Mouse (Mus musculus) forebrain, postnatal 0 days (tissue): Measurements from ENCODE around the gene Xylt1. TPM values are rescaled to one million over a fixed set of nuclear protein-coding genes. Genes with fewer than 3 reads are reported as not detected.

Source experiments
- ATAC-seq: fragments of 200-750 bp; cut with Nextera tagmentation; 2 replicates; pipeline ENCODE4 v1.8.0; 2017; ENCODE audit warnings: mild to moderate bottlenecking, moderate library complexity
- DNase-seq: peaks from one replicate; pipeline ENCODE4 v3.0.0-alpha.2; 2015
- H3K27ac ChIP-seq: fragments of 300-500 bp; sonication (generic); 2 replicates; pipeline ENCODE4 v1.5.1; 2014; ENCODE audit warnings: low read depth, mild to moderate bottlenecking, antibody characterized with exemption, low read length, moderate library complexity, mixed read lengths
- H3K27me3 ChIP-seq: fragments of 300-500 bp; sonication (generic); 2 replicates; pipeline ENCODE4 v1.6.1; 2014; ENCODE audit warnings: mild to moderate bottlenecking, low read length, mixed read lengths; ENCODE audit not compliant: insufficient read depth
- H3K36me3 ChIP-seq: fragments of 300-500 bp; sonication (generic); 2 replicates; pipeline ENCODE4 v1.6.1; 2014; ENCODE audit warnings: mild to moderate bottlenecking, moderate library complexity; ENCODE audit not compliant: insufficient read depth
- H3K4me1 ChIP-seq: fragments of 300-500 bp; sonication (generic); 2 replicates; pipeline ENCODE4 v1.6.1; 2014; ENCODE audit warnings: antibody characterized with exemption; ENCODE audit not compliant: insufficient read depth
- H3K4me2 ChIP-seq: fragments of 300-500 bp; sonication (generic); 2 replicates; pipeline ENCODE4 v1.6.1; 2014; ENCODE audit warnings: low read depth, mild to moderate bottlenecking, moderate library complexity
- H3K4me3 ChIP-seq: fragments of 300-500 bp; sonication (generic); 2 replicates; pipeline ENCODE4 v1.5.1; 2014; ENCODE audit warnings: low read depth, low read length, mixed read lengths
- H3K9ac ChIP-seq: fragments of 300-500 bp; sonication (generic); 2 replicates; pipeline ENCODE4 v1.6.1; 2014; ENCODE audit warnings: mild to moderate bottlenecking
- H3K9me3 ChIP-seq: fragments of 300-500 bp; sonication (generic); 2 replicates; pipeline ENCODE4 v1.6.1; 2016; ENCODE audit warnings: low read length
- CTCF ChIP-seq: sonication (generic); IDR thresholded peaks from 2 replicates; pipeline ENCODE4 v1.5.1; 2016; ENCODE audit warnings: antibody characterized with exemption, control low read depth, low read depth
- WGBS: fragments of 180-500 bp; shearing (Covaris S2); extraction: QIAGEN DNeasy Blood & Tissue Kit; methylation state at CpG from one replicate; pipeline ENCODE4 v1.1.7; 2014; 5-methylcytosine and 5-hydroxymethylcytosine counted together
- polyA plus RNA-seq: library from polyadenylated mRNA; unstranded; fragments of >200 nt; fragmentation: Nextera tagmentation; extraction: Ambion mirVana; gene quantifications from 2 replicates; pipeline ENCODE4 v1.2.1, GENCODE M21; 2015
- total RNA-seq: library from RNA; depleted of rRNA; stranded (reverse); fragments of >200 nt; gene quantifications from 2 replicates; pipeline ENCODE4 v1.2.3, GENCODE M21; 2014

Xylt1 gene
- total and polyA plus RNA-seq, 2 experiments from 2014 or later: 2.6 to 14.0 TPM

- DNase-seq (no peak), ATAC-seq (no peak)
- no peaks in the 10 kb centered on the region for H3K27me3 ChIP-seq
- H3K27ac ChIP-seq: no peak overlapping the region
- peaks cover 11% of the 10 kb centered on the region for H3K4me1 ChIP-seq
- no peaks in the 10 kb centered on the region for H3K36me3 ChIP-seq
- no peak overlapping the region for H3K4me3 ChIP-seq
- no peak overlapping the region for H3K9ac ChIP-seq
- TF ChIP-seq CTCF: no peak
- 64% methylated on average over 5 of the region's 5 CpGs for WGBS
- H3K4me2 ChIP-seq: no peak overlapping the region
- no peaks in the 10 kb centered on the region for H3K9me3 ChIP-seq
Observed at GRCm38 (mm10) chr7:117614851-117615250, 234.1 kb downstream of the Xylt1 start.

- ATAC-seq: no peak
- Histone ChIP-seq H3K4me1 (peaks cover 11% of the 10 kb centered on the region), H3K4me2 (no peak overlapping the region), H3K27ac (no peak overlapping the region), H3K36me3 (no peaks in the 10 kb centered on the region), H3K9me3 (no peaks in the 10 kb centered on the region), H3K27me3 (no peaks in the 10 kb centered on the region), H3K4me3 (no peak overlapping the region), H3K9ac (no peak overlapping the region)
- WGBS: 69% methylated on average over 5 of the region's 5 CpGs
- no peak for TF ChIP-seq CTCF
- no peak for DNase-seq
Observed at GRCm38 (mm10) chr7:117616277-117616676, 235.5 kb downstream of the Xylt1 start.

- H3K4me1 ChIP-seq: peaks cover 11% of the 10 kb centered on the region; the same call in 1 of the 2 replicates
- no peak overlapping the region for H3K27ac ChIP-seq
- 24% methylated on average over 4 of the region's 4 CpGs for WGBS
- TF ChIP-seq CTCF: no peak
- peak; percentile 81 for ATAC-seq
- no peaks in the 10 kb centered on the region for H3K36me3 ChIP-seq
- no peaks in the 10 kb centered on the region for H3K27me3 ChIP-seq
- DNase-seq: peak; percentile 35
- H3K4me3 ChIP-seq: no peak overlapping the region
- no peak overlapping the region for H3K4me2 ChIP-seq
- H3K9me3 ChIP-seq: no peaks in the 10 kb centered on the region
- no peak overlapping the region for H3K9ac ChIP-seq
Observed at GRCm38 (mm10) chr7:117618715-117619150, 238.0 kb downstream of the Xylt1 start.

DNA sequence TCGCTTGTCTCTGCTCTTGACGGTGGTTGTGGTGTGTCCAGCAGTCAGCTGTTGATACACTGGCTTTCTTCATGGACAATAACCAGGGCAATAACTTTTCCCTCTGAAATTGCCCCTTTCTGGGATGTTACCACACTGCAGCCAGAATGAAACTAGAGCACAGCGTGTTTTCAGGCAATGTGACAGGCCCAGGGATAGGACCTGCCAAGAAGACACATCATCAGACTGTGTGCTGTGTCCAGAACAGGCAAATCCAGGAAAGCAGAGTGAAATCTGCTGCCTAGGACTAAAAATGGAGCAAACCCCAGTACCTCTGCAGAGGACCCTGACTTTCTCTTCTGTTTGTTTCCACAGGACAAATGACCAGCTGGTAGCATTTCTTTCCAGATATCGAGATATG, 240.8 kb downstream of the Xylt1 start:
- no peak for DNase-seq
- WGBS: 82% methylated on average over 4 of the region's 4 CpGs
- Histone ChIP-seq H3K4me3 (no peak overlapping the region), H3K9ac (no peak overlapping the region), H3K4me1 (peaks cover 11% of the 10 kb centered on the region; the same call in 1 of the 2 replicates), H3K27me3 (no peaks in the 10 kb centered on the region), H3K36me3 (no peaks in the 10 kb centered on the region), H3K4me2 (no peak overlapping the region), H3K9me3 (no peaks in the 10 kb centered on the region), H3K27ac (no peak overlapping the region)
- no peak for ATAC-seq
- no peak for TF ChIP-seq CTCF

DNA sequence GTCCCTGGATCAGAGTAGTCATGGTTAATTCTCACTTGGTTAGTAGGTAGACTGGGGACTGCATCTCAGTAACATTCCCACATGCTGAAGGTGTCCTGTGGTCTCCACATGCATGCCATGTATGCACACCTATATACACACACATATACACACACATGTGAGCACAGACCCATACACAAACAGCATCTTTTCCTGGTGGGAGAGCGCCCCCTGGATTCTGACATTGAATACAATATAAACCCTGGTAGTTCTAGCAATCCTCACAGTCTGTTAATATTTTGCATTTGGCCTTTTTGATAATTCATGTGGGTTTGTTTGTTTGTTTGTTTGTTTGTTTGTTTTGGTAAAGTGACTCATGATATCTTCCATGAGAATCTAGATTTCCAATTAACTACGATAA, 242.0 kb downstream of the Xylt1 start:
- peak; percentile 51 for TF ChIP-seq CTCF
- Histone ChIP-seq H3K4me1 (peaks cover 9% of the 10 kb centered on the region; the same call in 1 of the 2 replicates), H3K4me2 (no peak overlapping the region), H3K4me3 (no peak overlapping the region), H3K27ac (no peak overlapping the region), H3K27me3 (no peaks in the 10 kb centered on the region), H3K36me3 (no peaks in the 10 kb centered on the region), H3K9me3 (no peaks in the 10 kb centered on the region), H3K9ac (no peak overlapping the region)
- no peak for ATAC-seq
- no peak for DNase-seq
- 85% methylated on average over 2 of the region's 2 CpGs for WGBS

- Histone ChIP-seq H3K36me3 (no peaks in the 10 kb centered on the region), H3K9me3 (no peaks in the 10 kb centered on the region), H3K4me3 (no peak overlapping the region), H3K9ac (no peak overlapping the region), H3K27ac (no peak overlapping the region), H3K4me2 (no peak overlapping the region), H3K27me3 (no peaks in the 10 kb centered on the region), H3K4me1 (no peaks in the 10 kb centered on the region)
- no peak for TF ChIP-seq CTCF
- 69% methylated on average over 3 of the region's 3 CpGs for WGBS
- ATAC-seq (no peak), DNase-seq (no peak)
Observed at GRCm38 (mm10) chr7:117628791-117629190, 248.0 kb downstream of the Xylt1 start.

DNA sequence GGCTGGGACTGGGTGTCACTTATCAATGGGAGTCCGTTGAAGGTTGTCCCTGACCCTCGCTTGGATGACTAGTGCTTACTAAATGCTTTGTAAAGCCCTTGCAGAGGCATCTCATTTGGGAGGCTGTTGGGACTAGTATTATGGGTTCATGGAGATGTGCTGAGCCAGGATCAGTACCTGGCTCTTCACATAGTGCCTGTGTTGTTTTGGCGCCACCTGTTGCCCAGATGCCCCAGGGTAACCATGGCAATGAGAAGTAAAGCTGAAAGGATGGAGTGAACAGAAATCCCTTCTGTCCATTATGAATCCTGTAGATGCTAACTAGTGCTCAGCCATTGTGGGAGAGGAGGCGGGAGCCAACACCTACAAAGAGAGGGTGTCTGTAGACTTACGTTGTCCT, 249.9 kb downstream of the Xylt1 start:
- Histone ChIP-seq H3K4me2 (no peak overlapping the region), H3K9me3 (no peaks in the 10 kb centered on the region), H3K4me3 (no peak overlapping the region), H3K36me3 (no peaks in the 10 kb centered on the region), H3K9ac (no peak overlapping the region), H3K27me3 (no peaks in the 10 kb centered on the region), H3K4me1 (no peaks in the 10 kb centered on the region), H3K27ac (no peak overlapping the region)
- ATAC-seq (no peak; the same call in 1 of the 2 replicates), DNase-seq (no peak)
- peak; percentile 31; the same call in 1 of the 2 replicates for TF ChIP-seq CTCF
- WGBS: 53% methylated on average over 5 of the region's 5 CpGs

DNA sequence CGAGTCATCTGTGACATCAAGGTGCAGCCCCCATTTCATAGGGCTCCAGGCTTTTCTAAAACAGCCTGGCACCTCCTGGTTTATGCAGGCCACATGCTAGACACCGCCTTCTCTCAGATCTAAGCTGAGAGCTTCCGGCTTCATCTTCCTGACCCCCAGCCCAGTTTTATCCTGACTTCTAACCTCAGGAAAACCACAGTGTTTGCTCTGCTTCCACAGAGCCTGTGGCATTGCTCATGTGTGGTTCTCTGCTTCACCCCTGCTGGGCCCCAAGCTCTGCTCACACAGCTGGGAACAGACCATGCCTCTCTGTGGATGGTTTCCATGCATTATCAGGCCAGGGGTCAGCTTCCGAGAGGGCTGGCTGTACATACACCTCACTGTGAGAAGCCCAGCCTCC, 254.8 kb downstream of the Xylt1 start:
- no peak for ATAC-seq
- 0 out of 2 replicates have a peak, but pooled peaks cover 4% of the 10 kb centered on the region for H3K36me3 ChIP-seq

More for the DNA sequence above, 254.8 kb downstream of the Xylt1 start:
- no peak for DNase-seq
- Histone ChIP-seq H3K4me3 (no peak overlapping the region), H3K9me3 (no peaks in the 10 kb centered on the region), H3K4me1 (no peaks in the 10 kb centered on the region), H3K27me3 (no peaks in the 10 kb centered on the region), H3K27ac (no peak overlapping the region), H3K9ac (no peak overlapping the region), H3K4me2 (no peak overlapping the region)
- TF ChIP-seq CTCF: no peak
- 70% methylated on average over 4 of the region's 4 CpGs for WGBS
